Mouse (Mus musculus) bone marrow macrophage, adult 2 months (primary cell): ENCODE measurements around the gene Nalcn. TPM values are rescaled to one million over a fixed set of nuclear protein-coding genes. Genes with fewer than 3 reads are reported as not detected.
A peak's percentile ranks its signal among the peaks of the same experiment; 100 is the strongest.
"Not testable (repeated sequence)": the region's sequence is repeated elsewhere in the genome, so short reads cannot be mapped to it uniquely, and the experiment has no call there.

Source experiments
- H3K27ac ChIP-seq: 2 replicates; pipeline ENCODE4 v1.5.1; 2012; ENCODE audit warnings: low read depth, low read length; ENCODE audit not compliant: insufficient read depth
- H3K4me1 ChIP-seq: 2 replicates; pipeline ENCODE4 v1.6.1; 2012; ENCODE audit warnings: low read length; ENCODE audit not compliant: control insufficient read depth, insufficient read depth
- H3K4me3 ChIP-seq: 2 replicates; pipeline ENCODE4 v1.5.1; 2012; ENCODE audit warnings: mild to moderate bottlenecking, low read length, moderate library complexity; ENCODE audit not compliant: insufficient read depth
- CTCF ChIP-seq: IDR thresholded peaks from 2 replicates; pipeline ENCODE4 v1.5.1; 2012; ENCODE audit warnings: low read depth, mild to moderate bottlenecking, low read length, moderate library complexity
- POLR2A ChIP-seq: IDR thresholded peaks from 2 replicates; pipeline ENCODE4 v1.6.1; 2012; ENCODE audit warnings: mild to moderate bottlenecking, low read depth, low read length, borderline replicate concordance
- polyA plus RNA-seq: library from polyadenylated mRNA; stranded (reverse); fragments of >200 nt; gene quantifications from 2 replicates; pipeline ENCODE4 v1.2.4, GENCODE M21; 2012; ENCODE audit not compliant: missing spikeins, insufficient read depth, insufficient read length

Nalcn gene
- polyA plus RNA-seq: not detected in 2 replicates

DNA sequence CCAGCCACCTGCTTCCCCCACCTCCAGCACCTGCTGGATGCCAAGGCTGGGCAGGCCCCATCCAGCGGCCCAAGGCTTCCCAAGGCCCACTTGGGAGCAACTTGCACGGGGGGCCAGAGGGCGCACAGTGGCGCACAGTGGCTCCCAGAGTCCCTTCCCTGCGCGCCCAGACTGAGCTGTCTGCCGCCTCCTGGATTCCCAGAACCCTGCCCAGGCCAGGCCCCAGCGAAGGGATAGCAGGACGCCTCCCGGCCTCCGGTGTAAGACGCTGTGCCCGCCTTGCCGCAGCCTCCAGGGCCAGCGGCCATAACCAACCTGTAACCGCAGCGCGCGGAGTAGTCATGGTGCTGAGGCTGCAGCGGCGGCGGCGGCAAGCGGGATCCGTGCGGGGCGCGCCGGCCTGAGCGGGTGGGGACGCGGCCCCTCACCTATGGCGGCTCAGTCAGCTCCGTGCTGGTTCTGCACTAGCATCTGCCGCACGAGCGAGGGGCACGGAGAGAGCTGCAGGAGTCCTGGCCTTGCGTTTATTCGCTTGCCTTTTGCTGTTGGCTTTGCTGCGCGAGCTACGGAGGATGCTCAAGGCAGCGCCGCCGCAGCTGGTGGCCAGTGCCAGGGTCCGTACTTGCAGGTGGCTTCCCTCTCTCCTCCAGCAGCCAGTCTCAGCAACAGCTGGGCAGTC is at the start of gene Nalcn:
Nalcn (minus strand) TSS at position 644 of the 679 bp plus-strand sequence.
- no peak within 1 kb of the TSS for H3K4me3 ChIP-seq
- H3K4me1 ChIP-seq: no peaks in the 10 kb centered on the region
- TF ChIP-seq CTCF: no peak
- TF ChIP-seq POLR2A: no peak
- no peak within 1 kb of the TSS for H3K27ac ChIP-seq

DNA sequence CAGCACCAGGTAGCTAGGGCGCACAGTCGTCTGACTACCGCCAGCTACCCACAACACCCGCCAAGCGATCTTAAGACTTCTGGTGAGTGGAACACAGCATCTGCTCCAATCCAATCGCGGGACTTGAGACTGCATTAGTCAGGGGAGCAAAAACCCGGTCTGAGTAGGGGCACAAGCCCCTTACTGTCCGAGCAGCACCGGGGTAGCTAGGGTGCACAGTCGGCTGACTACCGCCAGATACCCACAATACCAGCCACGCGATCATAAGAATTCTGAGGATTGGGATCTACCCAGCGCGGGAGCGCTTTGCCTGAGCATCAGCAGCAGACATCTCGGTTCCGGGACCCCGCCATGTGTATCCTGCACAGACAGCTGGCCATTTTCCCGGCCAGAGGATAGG is 44.1 kb upstream of the Nalcn start:
- H3K4me3 ChIP-seq, H3K27ac ChIP-seq, H3K4me1 ChIP-seq: not testable (repeated sequence)

DNA sequence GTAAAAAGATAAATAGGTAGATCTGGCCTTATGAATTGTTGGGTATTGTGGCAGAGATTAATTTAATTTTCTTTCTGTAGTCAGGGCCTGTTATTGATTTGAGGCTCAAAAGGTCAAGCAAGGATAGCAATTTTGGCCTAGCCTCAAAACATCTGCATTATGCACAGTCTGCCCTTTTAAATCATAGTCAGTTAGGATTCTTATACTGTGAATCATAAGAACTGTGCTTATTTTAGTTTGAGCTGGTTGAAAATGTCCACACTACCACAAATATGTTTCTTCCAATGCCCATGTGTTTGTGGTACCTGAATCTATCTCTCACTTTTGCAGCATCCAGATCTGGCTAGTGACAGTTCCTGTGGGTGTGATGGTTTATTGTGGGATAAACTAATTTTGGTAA is 37.5 kb upstream of the Nalcn start:
- no peak overlapping the region for H3K27ac ChIP-seq

DNA sequence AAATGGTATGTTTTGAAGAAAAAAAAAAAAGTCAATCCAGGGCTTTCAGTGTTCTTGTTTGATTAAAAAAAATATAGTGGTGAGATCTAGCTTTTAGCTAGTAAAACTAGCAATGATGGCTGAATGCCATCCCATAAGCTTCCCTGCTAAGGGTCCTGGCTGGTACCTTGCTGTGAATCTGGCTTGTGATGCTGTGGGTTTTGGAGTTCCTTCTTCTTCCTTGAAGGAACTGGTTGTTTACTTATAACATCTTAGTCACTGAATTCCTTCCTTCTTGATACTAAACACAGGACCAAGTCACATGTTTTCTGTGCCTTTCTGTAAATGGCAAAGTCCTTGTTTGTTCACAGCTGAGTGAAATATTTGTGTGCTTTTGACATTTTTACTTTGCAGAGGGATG is 36.3 kb upstream of the Nalcn start:
- H3K4me3 ChIP-seq: no peak overlapping the region
- no peaks in the 10 kb centered on the region for H3K4me1 ChIP-seq
- no peak overlapping the region for H3K27ac ChIP-seq
- TF ChIP-seq CTCF (no peak), POLR2A (no peak)

More for the DNA sequence above, 37.5 kb upstream of the Nalcn start:
- no peaks in the 10 kb centered on the region for H3K4me1 ChIP-seq
- no peak for TF ChIP-seq CTCF
- no peak for TF ChIP-seq POLR2A
- H3K4me3 ChIP-seq: no peak overlapping the region

DNA sequence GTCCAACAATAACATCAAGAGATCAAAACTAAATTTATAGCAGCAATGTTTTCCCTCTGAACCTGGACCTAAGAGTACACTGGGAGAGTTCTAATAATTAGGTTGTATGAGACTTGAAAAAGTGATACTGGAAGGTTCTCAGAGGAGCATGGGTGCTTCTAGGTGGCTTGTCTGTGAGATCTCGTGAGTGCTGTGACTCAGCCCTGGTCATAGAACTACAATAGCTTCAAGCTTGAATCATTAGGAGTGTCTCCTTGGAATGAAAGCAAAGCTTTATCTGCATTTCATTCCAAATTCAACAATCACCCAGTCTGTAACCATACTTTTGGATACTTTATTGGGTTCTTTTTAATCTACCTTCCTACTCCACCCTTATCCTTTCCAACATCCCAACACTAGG is 35.4 kb upstream of the Nalcn start:
- TF ChIP-seq POLR2A (no peak), CTCF (no peak)
- no peak overlapping the region for H3K27ac ChIP-seq
- no peaks in the 10 kb centered on the region for H3K4me1 ChIP-seq
- no peak overlapping the region for H3K4me3 ChIP-seq

DNA sequence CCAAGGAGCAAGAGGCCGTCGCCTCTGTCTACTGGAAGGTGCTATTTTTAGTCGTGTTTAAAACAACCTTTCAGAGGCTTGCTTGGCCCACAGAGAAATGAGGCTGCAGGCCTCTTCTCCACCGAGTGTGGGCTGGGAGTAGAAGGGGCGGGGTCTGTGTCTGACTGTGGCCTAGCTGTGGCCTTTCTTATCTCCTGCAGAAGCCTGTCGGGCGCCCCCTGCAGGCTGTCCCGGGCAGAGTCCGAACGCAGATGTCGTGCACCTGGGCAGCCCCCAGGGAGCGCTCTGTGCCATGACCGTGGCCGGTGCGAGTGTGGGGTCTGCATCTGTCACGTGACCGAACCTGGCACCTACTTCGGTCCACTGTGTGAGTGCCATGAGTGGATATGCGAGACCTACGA is 34.1 kb upstream of the Nalcn start:
- Histone ChIP-seq H3K4me3 (no peak overlapping the region), H3K4me1 (no peaks in the 10 kb centered on the region), H3K27ac (no peak overlapping the region)
- TF ChIP-seq CTCF: 0 out of 2 replicates have a peak, but pooled peaks have one; percentile 9
- no peak for TF ChIP-seq POLR2A

DNA sequence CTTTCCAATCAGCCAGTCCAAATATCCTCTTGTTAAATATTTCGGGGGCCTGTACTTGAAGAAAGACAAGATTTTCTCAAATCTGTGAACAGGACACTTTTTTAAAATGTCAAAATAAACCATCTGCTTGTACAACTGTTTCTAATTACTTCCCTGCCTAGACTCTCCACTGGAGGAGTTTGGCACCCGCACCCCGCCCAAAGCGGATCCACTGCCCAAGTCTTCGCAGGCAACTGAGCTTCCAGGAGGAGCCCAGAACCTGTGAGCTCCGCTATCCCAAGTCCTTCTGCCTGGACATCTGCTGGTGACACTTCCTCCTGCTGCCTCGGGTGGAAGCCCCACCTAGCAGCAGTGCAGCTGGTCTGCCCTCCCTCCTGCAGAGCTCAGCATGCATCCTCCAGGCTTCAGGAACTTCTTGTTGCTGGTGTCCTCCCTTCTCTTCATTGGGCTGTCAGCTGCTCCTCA is 33.0 kb upstream of the Nalcn start, which contains the start of gene Itgbl1:
Itgbl1 (plus strand) TSS at position 51 of the 465 bp plus-strand sequence.
- TF ChIP-seq CTCF (no peak), POLR2A (no peak)
- Histone ChIP-seq H3K27ac (no peak within 1 kb of the TSS), H3K4me1 (no peaks in the 10 kb centered on the region), H3K4me3 (no peak within 1 kb of the TSS)

DNA sequence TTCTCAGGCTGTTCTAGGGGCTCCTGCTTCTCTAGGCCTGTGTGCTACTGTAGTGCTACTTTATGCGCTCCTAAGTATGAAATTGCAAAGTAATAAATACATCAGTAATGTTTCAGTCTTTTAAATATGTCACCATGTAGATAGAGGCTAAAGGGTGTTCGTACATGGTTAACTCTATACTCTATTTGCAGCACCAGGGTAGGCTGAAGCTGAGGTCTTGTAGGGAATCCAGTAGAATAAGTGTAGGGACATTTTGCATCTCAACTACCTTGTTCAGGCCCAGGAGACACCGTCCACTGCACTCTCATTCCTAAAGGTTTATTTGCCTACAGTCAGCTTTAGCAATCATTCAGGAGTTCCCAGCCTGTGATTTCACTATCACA is 227 bp upstream of the Nalcn start:
- Histone ChIP-seq H3K27ac (no peak overlapping the region), H3K4me3 (no peak overlapping the region), H3K4me1 (no peaks in the 10 kb centered on the region)
- TF ChIP-seq POLR2A: no peak
- TF ChIP-seq CTCF: no peak

DNA sequence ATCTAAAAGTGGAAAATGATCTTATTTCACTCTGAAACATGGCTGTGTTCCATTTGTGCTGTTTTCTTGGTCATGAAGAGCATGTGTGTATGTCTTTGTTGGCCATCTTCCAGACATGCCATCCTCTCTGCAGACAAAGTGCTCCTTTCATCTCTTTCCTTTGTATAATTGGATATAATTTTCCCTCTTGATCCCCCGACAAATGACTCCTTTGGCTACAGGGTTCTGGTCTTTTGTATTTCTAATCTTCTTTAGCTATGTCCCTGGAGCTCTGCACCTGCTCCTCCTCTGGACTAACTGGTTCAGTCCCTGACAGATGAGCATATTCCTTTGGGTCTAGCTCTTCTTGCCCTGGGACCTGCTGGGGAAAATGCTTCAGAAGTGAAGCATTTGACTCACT is 4.0 kb downstream of the Nalcn start:
- H3K4me3 ChIP-seq: no peak overlapping the region
- H3K27ac ChIP-seq: no peak overlapping the region
- no peaks in the 10 kb centered on the region for H3K4me1 ChIP-seq
- TF ChIP-seq POLR2A (no peak), CTCF (no peak)

DNA sequence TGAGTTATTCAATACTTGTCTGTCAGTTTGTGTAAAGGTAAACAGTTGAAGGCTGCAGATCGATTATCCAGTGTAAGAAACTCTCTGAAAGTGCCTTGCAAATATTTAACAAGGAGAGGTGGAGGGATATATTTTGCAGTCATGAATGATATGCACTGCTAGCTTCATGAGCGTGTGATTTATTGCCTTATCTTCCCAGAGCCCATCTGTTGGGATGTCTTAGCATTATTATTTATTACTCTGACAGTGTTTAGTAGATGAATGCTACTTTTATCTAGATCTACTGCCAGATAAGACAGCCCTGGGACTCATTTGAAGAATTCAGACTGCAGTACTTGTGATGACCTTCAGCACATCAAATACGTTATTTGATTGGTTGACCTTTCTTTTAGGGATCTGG is 31.7 kb downstream of the Nalcn start:
- no peak for TF ChIP-seq POLR2A
- TF ChIP-seq CTCF: no peak
- Histone ChIP-seq H3K4me3 (no peak overlapping the region), H3K27ac (no peak overlapping the region), H3K4me1 (no peaks in the 10 kb centered on the region)

DNA sequence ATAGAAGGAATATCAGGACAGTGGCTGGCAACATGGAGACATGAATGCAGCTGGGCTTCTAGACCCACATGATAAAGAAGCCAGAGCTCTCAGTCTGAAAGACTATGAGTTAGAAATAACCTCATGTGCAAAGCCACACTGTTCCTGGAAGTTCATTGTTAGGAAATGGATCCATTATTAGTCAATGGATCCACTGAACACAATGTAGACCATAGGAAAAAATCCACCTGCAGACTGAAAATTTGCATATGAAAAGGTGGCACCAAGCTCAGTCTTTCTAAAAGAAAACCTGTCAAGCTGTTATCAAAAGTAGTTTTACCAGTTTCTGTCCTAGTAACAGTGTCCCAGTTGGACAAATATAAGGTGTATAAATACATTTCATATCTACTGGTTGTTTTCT is 39.5 kb downstream of the Nalcn start:
- TF ChIP-seq CTCF (no peak), POLR2A (no peak)
- no peak overlapping the region for H3K27ac ChIP-seq
- no peaks in the 10 kb centered on the region for H3K4me1 ChIP-seq
- no peak overlapping the region for H3K4me3 ChIP-seq
